Mouse (Mus musculus) C2C12 (cell line): Measurements from ENCODE around the gene Med12l.

Source experiments
- CEBPB ChIP-seq: IDR thresholded peaks from one replicate; pipeline ENCODE4 v1.6.1; 2011; ENCODE audit warnings: low read depth, mild to moderate bottlenecking, control low read depth, moderate library complexity
- CTCF ChIP-seq: IDR thresholded peaks from one replicate; pipeline ENCODE4 v1.5.1; 2011; ENCODE audit not compliant: control insufficient read depth, insufficient read depth, insufficient read length
- FOSL1 ChIP-seq: IDR thresholded peaks from one replicate; pipeline ENCODE4 v1.8.0; 2011; ENCODE audit warnings: mild to moderate bottlenecking, low read length; ENCODE audit not compliant: poor library complexity, insufficient read depth, severe bottlenecking
- MAX ChIP-seq: IDR thresholded peaks from one replicate; pipeline ENCODE4 v1.6.1; 2011; ENCODE audit warnings: mild to moderate bottlenecking, control low read depth
- MYOD1 ChIP-seq: IDR thresholded peaks from one replicate; pipeline ENCODE4 v1.6.1; 2011; ENCODE audit warnings: low read depth; ENCODE audit not compliant: control insufficient read depth, insufficient read length
- MYOG ChIP-seq: IDR thresholded peaks from one replicate; pipeline ENCODE4 v1.6.1; 2011; ENCODE audit not compliant: control insufficient read depth, insufficient read length; ENCODE audit errors: extremely low read depth
- USF1 ChIP-seq: IDR thresholded peaks from one replicate; pipeline ENCODE4 v1.6.1; 2011; ENCODE audit warnings: low read depth, mild to moderate bottlenecking, control low read depth, moderate library complexity

DNA sequence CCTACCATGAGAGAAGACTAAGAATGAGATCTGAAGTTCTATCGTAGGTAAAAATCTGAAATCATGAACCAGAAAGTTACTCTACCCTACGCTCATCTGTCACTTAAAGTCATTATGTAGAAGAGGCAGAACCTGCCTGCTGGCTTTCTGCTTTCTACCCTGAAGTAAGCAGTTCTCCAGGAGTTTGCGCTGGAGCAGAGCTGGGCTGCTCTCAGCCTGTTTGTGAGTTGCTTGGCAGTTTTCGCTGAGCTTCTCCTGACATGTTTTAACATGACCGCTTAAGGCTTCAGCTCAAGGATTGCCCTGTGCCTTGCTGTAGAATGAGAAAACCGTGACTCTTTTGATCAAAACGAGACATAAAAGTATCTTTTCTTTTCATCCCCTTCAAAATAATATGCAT lies 188.5 kb downstream of the Med12l start:
- TF ChIP-seq CTCF (no peak), MAX (no peak), USF1 (no peak), MYOD1 (no peak), FOSL1 (no peak), MYOG (no peak), CEBPB (no peak)
